Mouse (Mus musculus) small intestine, adult 2 months (tissue): ENCODE measurements around the gene Lsm7. TPM values are rescaled to one million over a fixed set of nuclear protein-coding genes. Genes with fewer than 3 reads are reported as not detected.
A peak's percentile ranks its signal among the peaks of the same experiment; 100 is the strongest.

Experiments
- H3K27ac ChIP-seq: fragments of 200-500 bp; 2 replicates; pipeline ENCODE4 v1.5.1; 2012; ENCODE audit warnings: low read depth, low read length, control low read depth, inconsistent platforms; ENCODE audit not compliant: insufficient read depth
- H3K27me3 ChIP-seq: fragments of 200-500 bp; 2 replicates; pipeline ENCODE4 v1.6.1; 2012; ENCODE audit warnings: mild to moderate bottlenecking, moderate library complexity, low read length, inconsistent platforms; ENCODE audit not compliant: control insufficient read depth, insufficient read depth
- H3K36me3 ChIP-seq: fragments of 200-500 bp; 2 replicates; pipeline ENCODE4 v1.6.1; 2012; ENCODE audit warnings: mild to moderate bottlenecking, low read length, control low read depth, inconsistent platforms; ENCODE audit not compliant: control insufficient read depth, insufficient read depth
- H3K4me1 ChIP-seq: fragments of 200-500 bp; 2 replicates; pipeline ENCODE4 v1.6.1; 2012; ENCODE audit warnings: low read length, inconsistent platforms, mixed read lengths; ENCODE audit not compliant: control insufficient read depth, insufficient read depth, insufficient read length
- H3K4me3 ChIP-seq: fragments of 200-500 bp; 2 replicates; pipeline ENCODE4 v1.5.1; 2012; ENCODE audit warnings: low read depth, mild to moderate bottlenecking, control low read depth, inconsistent platforms, low read length, moderate library complexity
- CTCF ChIP-seq: fragments of 200-500 bp; IDR thresholded peaks from 2 replicates; pipeline ENCODE4 v1.5.1; 2012; ENCODE audit warnings: low read depth, mild to moderate bottlenecking, control low read depth, inconsistent platforms, low read length, moderate library complexity, mixed read lengths; ENCODE audit not compliant: insufficient replicate concordance, insufficient read length; ENCODE audit errors: extremely low read depth
- POLR2A ChIP-seq: fragments of 200-500 bp; IDR thresholded peaks from 2 replicates; pipeline ENCODE4 v1.6.1; 2012; ENCODE audit warnings: low read depth, mild to moderate bottlenecking, control low read depth, inconsistent platforms, low read length, moderate library complexity
- WGBS: fragments of 180-500 bp; shearing (Covaris S2); methylation state at CpG from one replicate; pipeline ENCODE4 v1.1.7; 2018; 5-methylcytosine and 5-hydroxymethylcytosine counted together
- polyA plus RNA-seq: library from polyadenylated mRNA; depleted of rRNA; stranded (reverse); fragments of >200 nt; gene quantifications from 2 replicates; pipeline ENCODE4 v1.2.3, GENCODE M21; 2012

The Lsm7 gene
- polyA plus RNA-seq, 1 experiment, result 82.7 TPM

GRCm38 (mm10) chr10:80843087-80843930 is 11.7 kb downstream of the Lsm7 start:
- H3K27ac ChIP-seq, result no peak overlapping the region
- peaks cover 21% of the 10 kb centered on the region for H3K27me3 ChIP-seq
- H3K4me3 ChIP-seq, result peak overlapping the region; percentile 39
- TF ChIP-seq CTCF (no peak), POLR2A (no peak)
- no peaks in the 10 kb centered on the region for H3K36me3 ChIP-seq
- WGBS, result 17% methylated on average over 32 of the region's 32 CpGs
- peaks cover 4% of the 10 kb centered on the region for H3K4me1 ChIP-seq

GRCm38 (mm10) chr10:80842334-80842733 is 12.7 kb downstream of the Lsm7 start:
- no peak for TF ChIP-seq POLR2A
- no peak for TF ChIP-seq CTCF

GRCm38 (mm10) chr10:80841685-80842084 is 13.3 kb downstream of the Lsm7 start:
- TF ChIP-seq CTCF (no peak), POLR2A (no peak)
- no peak overlapping the region for H3K4me3 ChIP-seq
- 82% methylated on average over 2 of the region's 2 CpGs for WGBS
- no peak overlapping the region for H3K27ac ChIP-seq
- peaks cover 4% of the 10 kb centered on the region for H3K4me1 ChIP-seq
- H3K36me3 ChIP-seq, result no peaks in the 10 kb centered on the region
- peaks cover 21% of the 10 kb centered on the region for H3K27me3 ChIP-seq

More at GRCm38 (mm10) chr10:80842334-80842733, 12.7 kb downstream of the Lsm7 start:
- Histone ChIP-seq H3K4me1 (peaks cover 4% of the 10 kb centered on the region), H3K27me3 (peaks cover 21% of the 10 kb centered on the region), H3K36me3 (no peaks in the 10 kb centered on the region), H3K27ac (no peak overlapping the region), H3K4me3 (no peak overlapping the region)
- 79% methylated on average over 15 of the region's 15 CpGs for WGBS

DNA sequence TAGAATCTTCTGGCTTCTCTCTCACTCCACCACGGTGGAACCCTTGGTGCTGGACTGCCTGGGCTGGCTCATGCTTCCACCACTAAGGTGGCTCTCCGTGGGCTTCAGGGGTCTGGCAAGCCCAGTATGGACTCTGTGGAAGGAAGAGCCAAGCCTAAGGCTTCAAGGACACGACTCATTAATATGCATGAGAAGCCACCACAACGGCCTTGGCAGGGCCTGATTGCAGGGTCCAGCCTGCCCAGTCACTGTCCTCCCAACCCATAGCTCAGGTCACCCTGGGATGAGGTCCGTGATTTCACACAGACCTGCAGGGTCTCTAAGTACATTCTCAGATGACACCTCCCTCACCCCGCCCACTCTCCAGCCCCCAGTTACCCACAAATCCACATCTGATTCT is 15.2 kb downstream of the Lsm7 start:
- no peaks in the 10 kb centered on the region for H3K36me3 ChIP-seq
- peaks cover 4% of the 10 kb centered on the region for H3K4me1 ChIP-seq
- WGBS, result 56% methylated on average over 6 of the region's 6 CpGs
- no peak for TF ChIP-seq POLR2A
- TF ChIP-seq CTCF, result no peak
- H3K4me3 ChIP-seq, result no peak overlapping the region
- H3K27ac ChIP-seq, result no peak overlapping the region
- H3K27me3 ChIP-seq, result peaks cover 30% of the 10 kb centered on the region

- Histone ChIP-seq H3K27me3 (peaks cover 31% of the 10 kb centered on the region), H3K4me1 (no peaks in the 10 kb centered on the region; the same call in 1 of the 2 replicates), H3K36me3 (no peaks in the 10 kb centered on the region), H3K4me3 (no peak overlapping the region), H3K27ac (no peak overlapping the region)
- TF ChIP-seq POLR2A (no peak), CTCF (no peak)
- WGBS, result 43% methylated on average over 2 of the region's 2 CpGs
Observed at GRCm38 (mm10) chr10:80838346-80838912, 16.6 kb downstream of the Lsm7 start.

DNA sequence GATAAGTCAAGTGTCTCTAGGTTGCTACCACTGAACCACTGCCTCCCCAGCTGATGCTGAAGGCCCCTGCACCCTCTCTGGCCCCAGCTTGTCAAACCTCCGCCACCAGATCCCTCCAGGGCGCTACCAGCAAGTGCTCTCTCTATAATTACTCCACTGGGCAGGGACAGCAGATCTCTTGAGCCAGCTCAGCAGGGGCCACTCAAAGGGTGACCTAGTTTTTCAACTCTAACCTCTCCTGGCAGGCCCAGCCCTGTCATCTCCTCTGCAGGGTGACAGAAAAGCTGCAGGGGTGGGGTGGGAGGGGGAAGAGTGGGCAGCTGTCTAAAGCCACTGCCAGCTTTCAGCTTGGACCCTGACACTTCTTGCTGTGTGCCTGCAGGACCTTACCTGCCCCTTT is 17.2 kb downstream of the Lsm7 start:
- Histone ChIP-seq H3K4me3 (no peak overlapping the region), H3K36me3 (no peaks in the 10 kb centered on the region), H3K27ac (no peak overlapping the region), H3K4me1 (no peaks in the 10 kb centered on the region; the same call in 1 of the 2 replicates), H3K27me3 (peaks cover 25% of the 10 kb centered on the region)
- TF ChIP-seq CTCF, result no peak
- no peak for TF ChIP-seq POLR2A
- WGBS, result 32% methylated on average over 2 of the region's 2 CpGs

- Histone ChIP-seq H3K36me3 (no peaks in the 10 kb centered on the region), H3K4me1 (no peaks in the 10 kb centered on the region; the same call in 1 of the 2 replicates), H3K27me3 (peaks cover 22% of the 10 kb centered on the region), H3K4me3 (no peak overlapping the region), H3K27ac (no peak overlapping the region)
- TF ChIP-seq CTCF (no peak), POLR2A (no peak)
- 37% methylated on average over 7 of the region's 7 CpGs for WGBS
Observed at GRCm38 (mm10) chr10:80836949-80837379, 18.0 kb downstream of the Lsm7 start.
